Mouse (Mus musculus): ENCODE measurements around the gene Pnlip. TPM values are rescaled to one million over a fixed set of nuclear protein-coding genes. Genes with fewer than 3 reads are reported as not detected.

Pnlip gene
- total and polyA plus RNA-seq, 3 experiments: 0.08 to 0.30 TPM; not detected in 1

DNA sequence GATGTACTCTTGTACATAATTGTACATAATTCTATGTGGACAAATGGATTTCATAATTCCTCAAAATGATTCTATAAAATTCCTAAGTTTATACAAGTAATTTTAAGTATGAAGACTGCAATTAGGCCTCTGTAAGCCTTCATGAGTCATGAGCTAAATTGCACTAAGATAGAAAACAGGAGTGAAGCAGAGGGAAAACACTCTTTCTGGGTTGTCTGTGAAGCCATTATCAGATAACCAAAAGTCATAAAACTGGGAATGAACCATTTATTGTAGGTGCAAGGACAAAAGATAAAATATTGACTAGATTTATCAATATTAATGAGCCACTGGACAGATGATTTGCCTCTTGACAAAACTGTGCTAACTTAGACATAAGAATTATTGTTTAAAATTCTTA, 68.1 kb downstream of the Pnlip start:
- no peak overlapping the region for H3K4me3 ChIP-seq (replicated peaks in 1 of 3; ENCODE audit: low read depth in 2 of 3, low read length in 2 of 3, poor library complexity in 1 of 3)
- H3K27ac ChIP-seq (ENCODE audit: insufficient read depth, low read depth): no peak overlapping the region
- H3K36me3 ChIP-seq (replicated peaks in 1 of 2; ENCODE audit: control insufficient read depth in 1 of 2, insufficient read depth in 1 of 2, low read length in 1 of 2): no peaks in the 10 kb centered on the region
- DNase-seq (ENCODE audit: extremely low read depth): no peak
- in situ Hi-C loops (cut with MboI; ENCODE audit: low pct_ligation_motif_present, low pct_unique_long_range_greater_than_20kb, low sequenced_read_pairs): no loop called here
- TF ChIP-seq UBTF (IDR thresholded peaks at IDR 0.05; ENCODE audit: low read depth, low read length) (no peak), MAZ (IDR thresholded peaks at IDR 0.05; ENCODE audit: low read depth, low read length) (no peak), MXI1 (IDR thresholded peaks at IDR 0.05; ENCODE audit: low read depth, low read length) (no peak), EP300 (IDR thresholded peaks at IDR 0.05; ENCODE audit: low read length) (no peak)
- no peak overlapping the region for H3K4me2 ChIP-seq (ENCODE audit: insufficient read depth, low read depth, poor library complexity, severe bottlenecking)
- peaks cover 0 to 8% of the 10 kb centered on the region in 2 experiments; a peak in 2 of 4 replicates for H3K4me1 ChIP-seq (ENCODE audit: control insufficient read depth in 1 of 2, insufficient read depth in 2 of 2)
- no peak overlapping the region for H3K9ac ChIP-seq (ENCODE audit: insufficient read depth, low read depth)
- no peaks in the 10 kb centered on the region for H3K9me3 ChIP-seq (replicated peaks; ENCODE audit: low read length)
- H3K79me2 ChIP-seq (replicated peaks; ENCODE audit: control insufficient read depth, extremely low read depth, insufficient read depth, poor library complexity, severe bottlenecking): no peaks in the 10 kb centered on the region
- no peaks in the 10 kb centered on the region for H3K27me3 ChIP-seq (replicated peaks)
- dilution Hi-C loops (cut with MboI; ENCODE audit: extremely low pct_ligation_motif_present, extremely low pct_unique_long_range_greater_than_20kb, low sequenced_read_pairs): no loop called here

DNA sequence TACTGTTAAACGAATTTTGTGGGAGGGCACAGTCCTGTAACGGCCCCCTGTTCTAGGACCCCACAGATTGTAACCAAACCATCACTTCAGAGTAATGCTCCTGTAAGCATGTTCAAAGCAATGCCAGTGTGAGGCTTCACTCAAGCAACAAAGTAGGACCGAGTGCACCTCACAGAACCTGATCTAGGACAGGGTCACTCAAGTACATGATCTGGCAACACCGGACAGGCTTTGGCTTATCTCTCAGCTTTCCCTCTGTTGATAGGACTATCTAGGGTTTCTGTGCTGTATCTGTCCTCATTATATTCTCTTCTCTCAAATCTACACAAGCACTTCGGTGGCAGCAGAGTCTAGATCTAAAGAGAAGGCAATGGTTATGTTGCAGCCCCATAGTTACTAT, 74.3 kb downstream of the Pnlip start:
- in situ Hi-C loops (cut with MboI; ENCODE audit: low pct_ligation_motif_present, low pct_unique_long_range_greater_than_20kb, low sequenced_read_pairs): no loop called here
- dilution Hi-C loops (cut with MboI; ENCODE audit: extremely low pct_ligation_motif_present, extremely low pct_unique_long_range_greater_than_20kb, low sequenced_read_pairs): no loop called here

DNA sequence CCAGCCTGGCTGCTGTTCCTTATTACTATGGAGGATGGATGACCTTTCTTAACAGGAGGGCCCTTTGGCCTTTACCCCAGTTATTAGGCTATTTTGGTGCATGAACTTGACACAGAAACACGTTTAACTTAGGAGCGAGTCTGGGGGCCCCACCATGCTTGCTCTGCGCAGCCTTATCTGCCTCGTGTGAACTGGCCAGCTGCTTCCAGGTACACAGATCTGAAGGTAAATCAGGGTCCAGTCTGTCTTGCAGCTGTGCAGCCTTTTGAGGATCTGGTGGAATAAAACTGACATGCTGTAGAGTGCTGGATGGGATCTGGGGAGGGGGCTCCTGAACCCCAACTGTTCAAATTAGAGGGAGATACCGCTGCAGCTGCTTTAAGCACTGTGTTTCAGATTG, 75.5 kb downstream of the Pnlip start:
- no peak overlapping the region for H3K9ac ChIP-seq (ENCODE audit: insufficient read depth, low read depth)
- no peaks in the 10 kb centered on the region for H3K27me3 ChIP-seq (replicated peaks)
- no peaks in the 10 kb centered on the region for H3K79me2 ChIP-seq (replicated peaks; ENCODE audit: control insufficient read depth, extremely low read depth, insufficient read depth, poor library complexity, severe bottlenecking)
- no peak overlapping the region for H3K4me3 ChIP-seq (replicated peaks in 1 of 3; ENCODE audit: low read depth in 2 of 3, low read length in 2 of 3, poor library complexity in 1 of 3)
- TF ChIP-seq ZMIZ1 (IDR thresholded peaks at IDR 0.05; ENCODE audit: low read depth, low read length): no peak
- TF ChIP-seq JUND (conservative IDR thresholded peaks at IDR 0.05; ENCODE audit: low read depth, low read length): no peak
- TF ChIP-seq POLR2A (IDR thresholded peaks at IDR 0.05; ENCODE audit: low read depth, low read length): no peak
- TF ChIP-seq MXI1 (IDR thresholded peaks at IDR 0.05; ENCODE audit: low read depth, low read length): no peak
- TF ChIP-seq PAX5 (IDR thresholded peaks at IDR 0.05; ENCODE audit: low read length): no peak
- TF ChIP-seq TCF12 (IDR thresholded peaks at IDR 0.05; ENCODE audit: low read depth, low read length): no peak
- TF ChIP-seq SIN3A (IDR thresholded peaks at IDR 0.05; ENCODE audit: low read length): no peak
- TF ChIP-seq ZNF384 (IDR thresholded peaks at IDR 0.05; ENCODE audit: low read depth, low read length): no peak
- no peak for TF ChIP-seq UBTF (IDR thresholded peaks at IDR 0.05; ENCODE audit: low read depth, low read length)
- no peak for TF ChIP-seq ETS1 (conservative IDR thresholded peaks at IDR 0.05; ENCODE audit: low read depth, low read length)
- dilution Hi-C loops (cut with MboI; ENCODE audit: extremely low pct_ligation_motif_present, extremely low pct_unique_long_range_greater_than_20kb, low sequenced_read_pairs): no loop called here
- H3K4me1 ChIP-seq (ENCODE audit: control insufficient read depth in 1 of 2, insufficient read depth in 2 of 2): peaks cover 3 to 5% of the 10 kb centered on the region in 2 experiments; a peak in 2 of 4 replicates
- no peak overlapping the region for H3K27ac ChIP-seq (ENCODE audit: insufficient read depth, low read depth)
- no peaks in the 10 kb centered on the region for H3K36me3 ChIP-seq (replicated peaks in 1 of 2; ENCODE audit: control insufficient read depth in 1 of 2, insufficient read depth in 1 of 2, low read length in 1 of 2)
- DNase-seq (ENCODE audit: extremely low read depth): no peak
- no peaks in the 10 kb centered on the region for H3K9me3 ChIP-seq (replicated peaks; ENCODE audit: low read length)
- no peak overlapping the region for H3K4me2 ChIP-seq (ENCODE audit: insufficient read depth, low read depth, poor library complexity, severe bottlenecking)
- in situ Hi-C loops (cut with MboI; ENCODE audit: low pct_ligation_motif_present, low pct_unique_long_range_greater_than_20kb, low sequenced_read_pairs): no loop called here

More for the DNA sequence above, 74.3 kb downstream of the Pnlip start:
- TF ChIP-seq RAD21 (IDR thresholded peaks at IDR 0.05; ENCODE audit: low read depth, low read length) (no peak), CTCF (conservative IDR thresholded peaks at IDR 0.05 in 1 of 2, IDR thresholded peaks at IDR 0.05 in 1 of 2; ENCODE audit: low read depth in 2 of 2, low read length in 2 of 2) (no peak), MEF2A (IDR thresholded peaks at IDR 0.05; ENCODE audit: borderline replicate concordance, low read depth, low read length) (no peak), ELF1 (IDR thresholded peaks at IDR 0.05; ENCODE audit: low read depth, low read length) (no peak), BHLHE40 (IDR thresholded peaks at IDR 0.05; ENCODE audit: low read depth, low read length) (no peak), ETS1 (conservative IDR thresholded peaks at IDR 0.05; ENCODE audit: low read depth, low read length) (no peak), RCOR1 (conservative IDR thresholded peaks at IDR 0.05; ENCODE audit: low read depth, low read length) (no peak), EP300 (IDR thresholded peaks at IDR 0.05; ENCODE audit: low read length) (no peak), KAT2A (IDR thresholded peaks at IDR 0.05; ENCODE audit: insufficient replicate concordance, low read length) (no peak), MAZ (IDR thresholded peaks at IDR 0.05; ENCODE audit: low read depth, low read length) (no peak), MXI1 (IDR thresholded peaks at IDR 0.05; ENCODE audit: low read depth, low read length) (no peak), ZNF384 (IDR thresholded peaks at IDR 0.05; ENCODE audit: low read depth, low read length) (no peak), IRF4 (IDR thresholded peaks at IDR 0.05; ENCODE audit: low read depth, low read length) (no peak), TCF12 (IDR thresholded peaks at IDR 0.05; ENCODE audit: low read depth, low read length) (no peak), CHD2 (IDR thresholded peaks at IDR 0.05; ENCODE audit: low read length) (no peak), HCFC1 (IDR thresholded peaks at IDR 0.05; ENCODE audit: low read depth, low read length) (no peak)
- DNase-seq (ENCODE audit: extremely low read depth): no peak
- H3K27ac ChIP-seq (ENCODE audit: insufficient read depth, low read depth): no peak overlapping the region
- H3K4me1 ChIP-seq (ENCODE audit: control insufficient read depth in 1 of 2, insufficient read depth in 2 of 2): peaks cover 3 to 5% of the 10 kb centered on the region in 2 experiments; a peak in 2 of 4 replicates
- H3K4me2 ChIP-seq (ENCODE audit: insufficient read depth, low read depth, poor library complexity, severe bottlenecking): peak overlapping the region; percentile 29; the same call in 1 of the 2 replicates
- no peaks in the 10 kb centered on the region for H3K36me3 ChIP-seq (replicated peaks in 1 of 2; ENCODE audit: control insufficient read depth in 1 of 2, insufficient read depth in 1 of 2, low read length in 1 of 2)
- no peak overlapping the region for H3K9ac ChIP-seq (ENCODE audit: insufficient read depth, low read depth)
- H3K27me3 ChIP-seq (replicated peaks): no peaks in the 10 kb centered on the region
- no peak overlapping the region for H3K4me3 ChIP-seq (replicated peaks in 1 of 3; ENCODE audit: low read depth in 2 of 3, low read length in 2 of 3, poor library complexity in 1 of 3)
- no peaks in the 10 kb centered on the region for H3K9me3 ChIP-seq (replicated peaks; ENCODE audit: low read length)
- H3K79me2 ChIP-seq (replicated peaks; ENCODE audit: control insufficient read depth, extremely low read depth, insufficient read depth, poor library complexity, severe bottlenecking): no peaks in the 10 kb centered on the region

Measured in CH12.LX (cell line).